Mouse (Mus musculus): ENCODE measurements around the gene Nob1.

Nob1 gene

DNA sequence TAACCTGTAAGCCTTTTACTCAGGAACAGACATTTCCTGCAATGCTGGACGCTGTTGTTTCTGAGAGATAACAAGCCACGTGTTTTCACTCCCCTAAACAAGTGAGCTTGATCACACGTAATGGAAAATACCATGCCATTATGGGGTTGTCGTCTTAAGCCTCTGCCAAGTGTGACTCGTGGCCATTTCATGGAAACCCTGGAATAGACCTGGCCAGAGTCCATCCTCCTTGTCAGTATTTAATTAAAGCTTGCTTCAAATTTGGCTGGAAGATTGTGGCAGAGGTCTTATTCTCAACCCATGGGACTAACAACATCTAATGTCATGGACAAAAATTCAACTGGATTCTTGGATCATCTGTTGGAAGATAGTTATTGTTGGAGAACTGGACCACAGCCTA, 38.7 kb downstream of the Nob1 start:
- no peak for DNase-seq (ENCODE audit: low read depth, low spot score)

GRCm38 (mm10) chr8:107385063-107385462, 39.8 kb downstream of the Nob1 start:
- DNase-seq (ENCODE audit: low read depth, low spot score), result no peak

DNA sequence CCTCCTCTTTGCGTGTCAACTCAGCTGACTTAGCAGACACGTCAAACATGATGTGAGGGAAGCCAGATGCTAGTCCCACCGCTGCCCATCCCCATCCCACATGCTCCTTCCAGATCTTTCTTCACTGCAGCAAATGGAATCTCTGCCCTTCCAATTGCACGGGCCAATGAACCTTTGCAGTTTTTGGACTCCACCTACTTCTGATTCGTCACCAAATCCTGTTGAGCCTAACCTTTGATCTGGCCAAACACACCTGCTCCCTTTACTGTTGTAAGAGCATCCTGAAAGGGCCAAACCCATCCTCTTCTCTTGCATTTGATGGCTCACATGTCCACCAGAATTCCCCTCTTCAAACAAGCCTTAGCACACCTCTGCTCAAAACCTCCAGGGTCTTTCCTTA, 40.2 kb downstream of the Nob1 start:
- DNase-seq (ENCODE audit: low read depth, low spot score), result no peak

- DNase-seq (ENCODE audit: low read depth, low spot score), result no peak
Measured at GRCm38 (mm10) chr8:107382898-107383297, 42.0 kb downstream of the Nob1 start.

DNA sequence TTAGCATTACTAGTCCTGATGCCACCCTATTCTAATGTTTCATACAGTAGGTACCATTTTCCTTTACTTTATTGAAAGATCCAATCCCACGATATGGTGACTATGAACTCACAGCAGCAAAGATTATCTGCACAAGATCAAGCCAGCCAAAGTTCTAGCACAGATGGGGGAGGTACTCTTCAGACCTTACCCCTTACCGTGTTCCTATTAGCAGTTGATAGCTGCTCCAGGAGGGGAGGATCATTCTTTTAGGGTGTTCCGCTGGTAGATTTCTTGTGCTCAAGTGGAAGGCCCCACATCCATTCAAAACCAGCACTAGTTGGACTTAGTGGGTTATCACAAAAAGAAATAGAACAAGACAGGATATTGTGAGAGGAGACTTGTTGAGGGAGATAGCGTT, 43.2 kb downstream of the Nob1 start:
- no peak for DNase-seq (ENCODE audit: low read depth, low spot score)

DNA sequence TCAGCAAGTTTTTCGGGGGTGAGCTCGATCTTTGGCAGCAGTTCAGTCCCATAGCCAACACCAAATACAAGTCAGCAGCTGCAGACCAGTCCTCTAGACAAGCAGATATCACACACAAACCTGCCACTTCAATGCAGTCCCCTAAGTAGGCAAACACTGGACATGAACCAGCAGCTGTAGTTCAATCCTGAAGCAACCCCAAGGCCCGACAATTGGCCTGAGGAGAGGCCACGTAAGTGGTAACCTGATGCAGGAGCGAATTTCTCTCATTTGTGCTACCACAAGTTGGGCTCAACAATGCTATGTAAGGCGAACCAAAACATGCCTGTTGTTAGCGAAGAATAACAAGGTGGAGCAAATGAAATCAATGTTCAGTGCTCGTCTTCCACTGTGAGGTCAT, 44.1 kb downstream of the Nob1 start:
- no peak for DNase-seq (ENCODE audit: low read depth, low spot score)

DNA sequence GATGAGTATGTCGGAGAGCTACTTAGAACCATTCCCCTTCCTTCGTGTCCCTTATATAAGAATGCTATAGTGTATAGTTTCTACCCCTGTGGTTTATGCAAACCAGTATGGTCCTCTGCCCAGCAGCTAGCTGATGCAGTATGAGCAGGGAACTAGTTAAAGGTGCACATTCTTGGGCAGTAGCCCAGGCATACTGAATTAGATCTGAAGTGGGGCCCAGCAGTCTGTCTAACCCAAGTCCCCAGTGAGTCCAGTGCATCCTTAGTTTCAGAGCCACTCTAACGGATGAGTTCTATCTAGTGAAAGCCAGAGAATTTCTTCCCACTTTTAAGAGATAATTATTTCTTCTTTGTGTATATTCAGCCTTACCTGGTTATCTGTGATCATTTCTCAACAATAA, 47.5 kb downstream of the Nob1 start:
- DNase-seq (ENCODE audit: low read depth, low spot score), result no peak

DNA sequence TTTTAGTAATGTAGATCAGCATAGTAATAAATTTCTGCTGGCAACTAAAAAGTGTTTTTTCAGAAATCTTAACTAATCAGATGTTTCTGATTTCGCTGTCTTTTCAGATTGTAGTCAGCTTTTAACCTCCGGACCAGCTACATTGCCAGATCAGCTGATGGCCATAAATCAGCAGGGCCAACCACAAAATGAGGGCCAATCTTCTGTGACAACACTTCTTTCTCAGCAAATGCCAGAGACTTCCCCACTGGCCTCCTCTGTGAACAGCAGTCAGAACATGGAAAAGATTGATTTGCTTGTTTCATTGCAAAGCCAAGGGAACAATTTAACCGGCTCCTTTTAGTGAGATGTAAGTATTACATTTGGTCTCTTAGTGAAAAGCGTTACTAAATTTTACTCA, 54.5 kb downstream of the Nob1 start:
- no peak for DNase-seq (ENCODE audit: low read depth, low spot score)

Data from retina, postnatal 7 days (tissue).